Mouse (Mus musculus): ENCODE data around the gene Rab22a.

GRCm38 (mm10) chr2:173641370-173641769, 18.2 kb upstream of the Rab22a start:
- TF ChIP-seq CTCF (IDR thresholded peaks at IDR 0.05; ENCODE audit: low read depth) (no peak), EP300 (IDR thresholded peaks at IDR 0.05; ENCODE audit: low read depth) (no peak)
